Mouse (Mus musculus) kidney, adult 2 months (tissue): ENCODE measurements around the gene Fbxo45.
"Not testable (repeated sequence)": the region's sequence is repeated elsewhere in the genome, so short reads cannot be mapped to it uniquely, and the experiment has no call there.

Experiments
- CTCF ChIP-seq: fragments of 200-500 bp; conservative IDR thresholded peaks from 2 replicates; pipeline ENCODE4 v1.5.1; 2011; ENCODE audit warnings: low read depth, mild to moderate bottlenecking, control low read depth, low read length, moderate library complexity, mixed read lengths; ENCODE audit not compliant: insufficient read depth, insufficient read length
- POLR2A ChIP-seq: fragments of 200-500 bp; IDR thresholded peaks from one replicate; pipeline ENCODE4 v1.6.1; 2011; ENCODE audit warnings: low read depth, low read length, control low read depth

DNA sequence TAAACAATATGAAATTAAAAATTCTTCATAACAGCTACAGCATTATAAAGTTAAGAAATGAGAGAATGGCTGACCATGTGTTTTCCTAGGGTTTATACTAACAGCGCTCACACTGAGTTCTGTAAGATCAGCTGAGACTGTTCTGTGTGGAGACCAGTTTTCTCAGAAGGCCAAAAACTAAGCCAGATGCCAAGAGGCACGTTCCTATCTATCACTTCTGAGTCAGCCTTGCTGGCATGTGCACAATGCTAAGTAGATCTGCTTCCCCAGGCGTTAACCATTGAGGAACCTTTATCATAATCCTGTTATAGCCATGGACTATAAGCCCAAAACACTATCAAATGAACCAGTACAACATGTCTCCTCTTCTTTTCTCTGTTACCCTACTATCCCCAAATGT is 14.9 kb downstream of the Fbxo45 start:
- not testable (repeated sequence) for TF ChIP-seq CTCF, POLR2A
